Mouse (Mus musculus) forebrain, postnatal 0 days (tissue): ENCODE data around the gene Ppp2r5e. TPM values are rescaled to one million over a fixed set of nuclear protein-coding genes. Genes with fewer than 3 reads are reported as not detected.

ENCODE experiments used
- ATAC-seq: fragments of 200-750 bp; cut with Nextera tagmentation; 2 replicates; pipeline ENCODE4 v1.8.0; 2017; ENCODE audit warnings: mild to moderate bottlenecking, moderate library complexity
- DNase-seq: peaks from one replicate; pipeline ENCODE4 v3.0.0-alpha.2; 2015
- H3K27ac ChIP-seq: fragments of 300-500 bp; sonication (generic); 2 replicates; pipeline ENCODE4 v1.5.1; 2014; ENCODE audit warnings: low read depth, mild to moderate bottlenecking, antibody characterized with exemption, low read length, moderate library complexity, mixed read lengths
- H3K27me3 ChIP-seq: fragments of 300-500 bp; sonication (generic); 2 replicates; pipeline ENCODE4 v1.6.1; 2014; ENCODE audit warnings: mild to moderate bottlenecking, low read length, mixed read lengths; ENCODE audit not compliant: insufficient read depth
- H3K36me3 ChIP-seq: fragments of 300-500 bp; sonication (generic); 2 replicates; pipeline ENCODE4 v1.6.1; 2014; ENCODE audit warnings: mild to moderate bottlenecking, moderate library complexity; ENCODE audit not compliant: insufficient read depth
- H3K4me1 ChIP-seq: fragments of 300-500 bp; sonication (generic); 2 replicates; pipeline ENCODE4 v1.6.1; 2014; ENCODE audit warnings: antibody characterized with exemption; ENCODE audit not compliant: insufficient read depth
- H3K4me2 ChIP-seq: fragments of 300-500 bp; sonication (generic); 2 replicates; pipeline ENCODE4 v1.6.1; 2014; ENCODE audit warnings: low read depth, mild to moderate bottlenecking, moderate library complexity
- H3K4me3 ChIP-seq: fragments of 300-500 bp; sonication (generic); 2 replicates; pipeline ENCODE4 v1.5.1; 2014; ENCODE audit warnings: low read depth, low read length, mixed read lengths
- H3K9ac ChIP-seq: fragments of 300-500 bp; sonication (generic); 2 replicates; pipeline ENCODE4 v1.6.1; 2014; ENCODE audit warnings: mild to moderate bottlenecking
- H3K9me3 ChIP-seq: fragments of 300-500 bp; sonication (generic); 2 replicates; pipeline ENCODE4 v1.6.1; 2016; ENCODE audit warnings: low read length
- CTCF ChIP-seq: sonication (generic); IDR thresholded peaks from 2 replicates; pipeline ENCODE4 v1.5.1; 2016; ENCODE audit warnings: antibody characterized with exemption, control low read depth, low read depth
- WGBS: fragments of 180-500 bp; shearing (Covaris S2); extraction: QIAGEN DNeasy Blood & Tissue Kit; methylation state at CpG from one replicate; pipeline ENCODE4 v1.1.7; 2014; 5-methylcytosine and 5-hydroxymethylcytosine counted together
- polyA plus RNA-seq: library from polyadenylated mRNA; unstranded; fragments of >200 nt; fragmentation: Nextera tagmentation; extraction: Ambion mirVana; gene quantifications from 2 replicates; pipeline ENCODE4 v1.2.1, GENCODE M21; 2015
- total RNA-seq: library from RNA; depleted of rRNA; stranded (reverse); fragments of >200 nt; gene quantifications from 2 replicates; pipeline ENCODE4 v1.2.3, GENCODE M21; 2014

The Ppp2r5e gene
- total and polyA plus RNA-seq, 2 experiments from 2014 or later = 26.7 to 50.8 TPM

GRCm38 (mm10) chr12:75528857-75529808, 66.9 kb downstream of the Ppp2r5e start:
- Histone ChIP-seq H3K27me3 (no peaks in the 10 kb centered on the region), H3K27ac (no peak overlapping the region), H3K4me2 (no peak overlapping the region), H3K9ac (no peak overlapping the region), H3K4me1 (0 out of 2 replicates have a peak, but pooled peaks cover 4% of the 10 kb centered on the region), H3K36me3 (no peaks in the 10 kb centered on the region), H3K9me3 (no peaks in the 10 kb centered on the region), H3K4me3 (no peak overlapping the region)
- ATAC-seq (no peak), DNase-seq (no peak)
- WGBS = 82% methylated on average over 7 of the region's 7 CpGs
- no peak for TF ChIP-seq CTCF

- 76% methylated on average over 1 of the region's 1 CpGs for WGBS
- no peak for DNase-seq
- Histone ChIP-seq H3K4me1 (0 out of 2 replicates have a peak, but pooled peaks cover 4% of the 10 kb centered on the region), H3K36me3 (no peaks in the 10 kb centered on the region), H3K4me3 (no peak overlapping the region), H3K9ac (no peak overlapping the region), H3K4me2 (no peak overlapping the region), H3K27ac (no peak overlapping the region), H3K9me3 (no peaks in the 10 kb centered on the region), H3K27me3 (no peaks in the 10 kb centered on the region)
- no peak for TF ChIP-seq CTCF
- no peak for ATAC-seq
Observed at GRCm38 (mm10) chr12:75528300-75528699, 67.7 kb downstream of the Ppp2r5e start.

GRCm38 (mm10) chr12:75524199-75524598, 71.8 kb downstream of the Ppp2r5e start:
- no peak overlapping the region for H3K9ac ChIP-seq
- no peak for TF ChIP-seq CTCF
- H3K4me1 ChIP-seq = no peaks in the 10 kb centered on the region; the same call in 1 of the 2 replicates
- ATAC-seq = no peak
- 91% methylated on average over 3 of the region's 3 CpGs for WGBS
- H3K27ac ChIP-seq = no peak overlapping the region
- H3K36me3 ChIP-seq = no peaks in the 10 kb centered on the region
- no peaks in the 10 kb centered on the region for H3K9me3 ChIP-seq
- no peak overlapping the region for H3K4me2 ChIP-seq
- no peaks in the 10 kb centered on the region for H3K27me3 ChIP-seq
- no peak for DNase-seq
- no peak overlapping the region for H3K4me3 ChIP-seq

GRCm38 (mm10) chr12:75522931-75523330, 73.1 kb downstream of the Ppp2r5e start:
- 85% methylated on average over 2 of the region's 2 CpGs for WGBS
- Histone ChIP-seq H3K4me3 (no peak overlapping the region), H3K4me2 (no peak overlapping the region), H3K27ac (no peak overlapping the region), H3K4me1 (no peaks in the 10 kb centered on the region; the same call in 1 of the 2 replicates), H3K36me3 (no peaks in the 10 kb centered on the region), H3K9ac (no peak overlapping the region), H3K27me3 (no peaks in the 10 kb centered on the region), H3K9me3 (no peaks in the 10 kb centered on the region)
- DNase-seq (no peak), ATAC-seq (no peak)
- TF ChIP-seq CTCF = no peak

- H3K4me3 ChIP-seq = no peak overlapping the region
- H3K27me3 ChIP-seq = no peaks in the 10 kb centered on the region
- H3K9ac ChIP-seq = no peak overlapping the region
- H3K9me3 ChIP-seq = no peaks in the 10 kb centered on the region
- no peaks in the 10 kb centered on the region; the same call in 1 of the 2 replicates for H3K4me1 ChIP-seq
- no peak for TF ChIP-seq CTCF
- H3K27ac ChIP-seq = no peak overlapping the region
- DNase-seq = no peak
- WGBS = 97% methylated on average over 2 of the region's 2 CpGs
- H3K4me2 ChIP-seq = no peak overlapping the region
- no peaks in the 10 kb centered on the region for H3K36me3 ChIP-seq
- no peak for ATAC-seq
Observed at GRCm38 (mm10) chr12:75522360-75522759, 73.7 kb downstream of the Ppp2r5e start.

GRCm38 (mm10) chr12:75520395-75520794, 75.7 kb downstream of the Ppp2r5e start:
- Histone ChIP-seq H3K4me2 (no peak overlapping the region), H3K27me3 (no peaks in the 10 kb centered on the region), H3K4me1 (no peaks in the 10 kb centered on the region; the same call in 1 of the 2 replicates), H3K4me3 (no peak overlapping the region), H3K27ac (peak overlapping the region; percentile 30; the same call in 1 of the 2 replicates), H3K9me3 (no peaks in the 10 kb centered on the region), H3K9ac (no peak overlapping the region), H3K36me3 (no peaks in the 10 kb centered on the region)
- TF ChIP-seq CTCF = no peak
- WGBS = 38% methylated on average over 3 of the region's 3 CpGs
- ATAC-seq (peak; percentile 51), DNase-seq (peak; percentile 20)
